ENCODE assay signal across 12 mouse cellular contexts in the genomic region with DNA sequence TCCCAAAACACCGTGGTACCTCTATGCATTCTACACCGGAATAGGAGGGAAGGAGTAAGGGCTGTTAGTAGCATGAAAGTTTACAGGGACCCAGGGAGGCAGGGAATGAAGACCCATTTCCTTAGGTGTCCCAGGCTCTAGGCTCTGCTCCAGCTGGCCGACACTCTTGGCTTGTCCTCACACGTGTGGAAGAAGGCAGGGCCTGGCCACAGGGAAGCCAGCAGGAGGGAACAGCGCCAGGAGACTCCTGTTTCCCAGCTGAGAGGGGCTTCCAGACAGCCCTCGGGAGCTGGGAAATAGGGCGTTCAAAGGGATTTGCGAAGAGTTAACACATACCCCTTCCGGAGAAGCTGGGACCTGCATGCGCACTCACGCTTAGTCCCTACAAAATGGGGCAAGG. TPM values are rescaled to one million over a fixed set of nuclear protein-coding genes. Genes with fewer than 3 reads are reported as not detected.
DNase-seq lines count a peak whose midpoint lies in the region; ATAC-seq and TF ChIP-seq lines count a peak whose summit lies in the region.
"Had no signal": no experiment of that assay in that cellular context is flagged by ENCODE, and none has a peak within 500 bp of the region (broad histone marks: within the 10 kb centered on the region; RNA-seq: fewer than 3 reads in every experiment).

No protein-coding gene starts in this region.

- no peak for TF ChIP-seq CTCF in brain, embryonic 14.5 days (IDR thresholded peaks at IDR 0.05; ENCODE audit: borderline replicate concordance, extremely low read depth, insufficient read depth, insufficient read length)

- no peaks in the 10 kb centered on the region for H3K36me3 ChIP-seq in heart, embryonic 11.5 days (ENCODE audit: control insufficient read depth, insufficient read depth, low read length)

- no peak overlapping the region for H3K9ac ChIP-seq in heart, embryonic 11.5 days (ENCODE audit: low read depth, low read length)
- H3K9ac ChIP-seq: forebrain, embryonic 13.5 days had no signal

- peaks cover 7% of the 10 kb centered on the region; the same call in 1 of the 2 replicates for H3K27me3 ChIP-seq in heart, embryonic 11.5 days (ENCODE audit: control insufficient read depth, insufficient read depth, low read length)
- H3K27me3 ChIP-seq: forebrain, embryonic 13.5 days had no signal

- peaks cover 2% of the 10 kb centered on the region; the same call in 1 of the 2 replicates for H3K4me1 ChIP-seq in heart, embryonic 11.5 days (ENCODE audit: control insufficient read depth, insufficient read depth, low read length)
- H3K4me1 ChIP-seq: forebrain, embryonic 13.5 days had no signal

- no peak overlapping the region for H3K4me2 ChIP-seq in heart, embryonic 11.5 days
- H3K4me2 ChIP-seq: forebrain, embryonic 13.5 days had no signal

- no peaks in the 10 kb centered on the region for H3K9me3 ChIP-seq in heart, embryonic 11.5 days (replicated peaks; ENCODE audit: control insufficient read depth, low read length)
- H3K9me3 ChIP-seq: forebrain, embryonic 13.5 days had no signal

- peak; percentile 41 for DNase-seq in adrenal gland, adult 2 months
- no peak for DNase-seq in adrenal gland, adult 18-20 months (ENCODE audit: low spot score in 2 of 2)
- peak; percentile 96 for DNase-seq in heart, adult 11 months
- DNase-seq in layer of hippocampus, postnatal 10 days (ENCODE audit: low spot score in 2 of 2) = peak; percentile 29 to 53
- no peak for DNase-seq in layer of hippocampus, adult 11-12 months (ENCODE audit: low spot score)
- peak; percentile 32 for DNase-seq in brain, embryonic 14.5 days (ENCODE audit: low read depth)
- DNase-seq in spleen, adult 12 weeks (ENCODE audit: low spot score) = no peak
- DNase-seq: right cerebral cortex, postnatal 14 days had no signal

- no peak overlapping the region for H3K4me3 ChIP-seq in heart, embryonic 11.5 days (ENCODE audit: low read depth, low read length)
- H3K4me3 ChIP-seq: forebrain, embryonic 13.5 days had no signal

- no peak for TF ChIP-seq POLR2A in brain, embryonic 14.5 days (IDR thresholded peaks at IDR 0.05; ENCODE audit: borderline replicate concordance, extremely low read depth, insufficient read depth, insufficient read length, poor library complexity, severe bottlenecking)

- WGBS in heart, embryonic 11.5 days (ENCODE audit: insufficient replicate concordance) = 34% methylated on average over 11 of the region's 11 CpGs

- no peak for ATAC-seq in heart, embryonic 11.5 days (replicated peaks; ENCODE audit: insufficient number of reproducible peaks, low FRiP score, low TSS enrichment)
- ATAC-seq: forebrain, embryonic 13.5 days; lung, postnatal 0 days had no signal

- H3K27ac ChIP-seq in heart, embryonic 11.5 days (ENCODE audit: low read depth, low read length) = no peak overlapping the region
- H3K27ac ChIP-seq: forebrain, embryonic 13.5 days; kidney, postnatal 0 days had no signal

RNA-seq across cellular contexts. Expression of gene D10Jhu81e, which starts 40.2 kb away (rescaled TPM):
- 100 to 1,000 TPM; 266 to 267 TPM for total RNA-seq in adrenal gland, adult 2 months (2021)
- 741 and 784 TPM in 2 replicates for polyA plus RNA-seq in adrenal gland, adult 2 months (2012; rRNA removed)
- total RNA-seq in adrenal gland, adult 18-20 months (2021) = 100 to 1,000 TPM; 275 to 312 TPM
- 24.1 and 27.9 TPM in 2 replicates for polyA plus RNA-seq in heart, embryonic 11.5 days (2014; fragmentation: Nextera tagmentation; extraction: Ambion mirVana)
- total RNA-seq in layer of hippocampus, postnatal 10 days (2021) = 10 to 100 TPM; 90.8 to 97.1 TPM
- 60.2 and 75.5 TPM in 2 replicates for polyA plus RNA-seq in brain, embryonic 14.5 days (2012; rRNA removed)

RNA-seq across cellular contexts. Expression of gene Pwp2, which starts 55.5 kb away (rescaled TPM):
- 10 to 100 TPM; 14.0 to 17.4 TPM for total RNA-seq in adrenal gland, adult 2 months (2021)
- polyA plus RNA-seq in adrenal gland, adult 2 months (2012; rRNA removed) = 7.6 and 10.7 TPM in 2 replicates
- 10 to 100 TPM; 17.9 to 21.4 TPM for total RNA-seq in adrenal gland, adult 18-20 months (2021)
- 9.5 and 11.2 TPM in 2 replicates for polyA plus RNA-seq in heart, embryonic 11.5 days (2014; fragmentation: Nextera tagmentation; extraction: Ambion mirVana)
- total RNA-seq in layer of hippocampus, postnatal 10 days (2021) = 10 to 100 TPM; 18.1 to 21.0 TPM
- 18.7 and 19.6 TPM in 2 replicates for polyA plus RNA-seq in brain, embryonic 14.5 days (2012; rRNA removed)

Comparison
In these comparisons a context has a peak if more than half of its experiments do, and no peak if none do; other contexts are left out.
1. DNase-seq: peak in adrenal gland, adult 2 months (single experiment), heart, adult 11 months (single experiment), layer of hippocampus, postnatal 10 days (2 of 2) and brain, embryonic 14.5 days (single experiment); none in adrenal gland, adult 18-20 months (0 of 2), layer of hippocampus, adult 11-12 months (single experiment) and spleen, adult 12 weeks (single experiment).